Mouse (Mus musculus) liver, embryonic 14.5 days (tissue): ENCODE data around the gene Tle4. TPM values are rescaled to one million over a fixed set of nuclear protein-coding genes. Genes with fewer than 3 reads are reported as not detected.

ENCODE experiments used
- ATAC-seq: fragments of 200-750 bp; cut with Nextera tagmentation; 2 replicates; pipeline ENCODE4 v1.8.0; 2017; ENCODE audit warnings: moderate number of reproducible peaks, mild to moderate bottlenecking, moderate library complexity; ENCODE audit not compliant: insufficient read depth
- DNase-seq, 3 experiments: peaks; one replicate each; pipeline ENCODE4 v3.0.0-alpha.2; 2012 to 2013; ENCODE audit warnings: low read depth in 3 of 3, low spot score in 3 of 3
- H3K27ac ChIP-seq: fragments of 300-500 bp; sonication (generic); 2 replicates; pipeline ENCODE4 v1.5.1; 2014; ENCODE audit warnings: moderate library complexity, mild to moderate bottlenecking, control low read depth, inconsistent platforms
- H3K27me3 ChIP-seq: fragments of 300-500 bp; sonication (generic); 2 replicates; pipeline ENCODE4 v1.6.1; 2014; ENCODE audit warnings: mild to moderate bottlenecking, low read length, moderate library complexity; ENCODE audit not compliant: control insufficient read depth, insufficient read depth
- H3K36me3 ChIP-seq: fragments of 300-500 bp; sonication (generic); replicated peaks from 2 replicates; pipeline ENCODE4 v1.6.1; 2014; ENCODE audit warnings: low read depth; ENCODE audit not compliant: control insufficient read depth, insufficient read depth
- H3K4me1 ChIP-seq, 2 experiments: fragments of 200-500 bp in 1 of 2; fragments of 300-500 bp in 1 of 2; sonication (generic) in 1 of 2; replicated peaks; 2 replicates each; pipeline ENCODE4 v1.6.1; 2012 to 2014; ENCODE audit warnings: antibody characterized with exemption in 1 of 2, inconsistent platforms in 1 of 2, low read length in 1 of 2; ENCODE audit not compliant: control insufficient read depth in 2 of 2, insufficient read depth in 2 of 2
- H3K4me2 ChIP-seq: fragments of 300-500 bp; sonication (generic); 2 replicates; pipeline ENCODE4 v1.6.1; 2014; ENCODE audit warnings: low read depth, mild to moderate bottlenecking, control low read depth, moderate library complexity
- H3K4me3 ChIP-seq, 2 experiments: fragments of 200-500 bp in 1 of 2; fragments of 300-500 bp in 1 of 2; sonication (generic) in 1 of 2; 2 replicates each; pipeline ENCODE4 v1.5.1; 2012 to 2014; ENCODE audit warnings: low read depth in 2 of 2, low read length in 2 of 2, mild to moderate bottlenecking in 2 of 2, control low read depth in 1 of 2, inconsistent platforms in 1 of 2, moderate library complexity in 1 of 2; ENCODE audit not compliant: insufficient read depth in 1 of 2
- H3K9ac ChIP-seq: fragments of 300-500 bp; sonication (generic); replicated peaks from 2 replicates; pipeline ENCODE4 v1.6.1; 2014; ENCODE audit warnings: mild to moderate bottlenecking, control low read depth, moderate library complexity
- H3K9me3 ChIP-seq: fragments of 300-500 bp; sonication (generic); 2 replicates; pipeline ENCODE4 v1.6.1; 2016; ENCODE audit warnings: low read length, mixed read lengths; ENCODE audit not compliant: control insufficient read depth
- CTCF ChIP-seq: IDR thresholded peaks from 2 replicates; pipeline ENCODE4 v1.5.1; 2016; ENCODE audit warnings: antibody characterized with exemption, low read depth, control low read depth
- EP300 ChIP-seq: IDR thresholded peaks from 2 replicates; pipeline ENCODE4 v1.6.1; 2016; ENCODE audit warnings: antibody characterized with exemption, low read depth
- WGBS: fragments of 180-500 bp; shearing (Covaris S2); extraction: QIAGEN DNeasy Blood & Tissue Kit; methylation state at CpG from one replicate; pipeline ENCODE4 v1.1.7; 2014; ENCODE audit not compliant: insufficient replicate concordance; 5-methylcytosine and 5-hydroxymethylcytosine counted together
- polyA plus RNA-seq, 2 experiments: library from polyadenylated mRNA; depleted of rRNA in 1 of 2; stranded (reverse) in 1 of 2; unstranded in 1 of 2; fragments of >200 nt; fragmentation: Nextera tagmentation in 1 of 2; extraction: Ambion mirVana in 1 of 2; gene quantifications; 2 replicates each; pipeline versions ENCODE4 v1.2.1 to v1.2.3; 2012 to 2014

The Tle4 gene
- polyA plus RNA-seq, 2 experiments: 3.7 to 4.3 TPM

GRCm38 (mm10) chr19:14505401-14505800, 92.5 kb downstream of the Tle4 start:
- H3K36me3 ChIP-seq: no peaks in the 10 kb centered on the region; the same call in 1 of the 2 replicates
- H3K4me1 ChIP-seq: no peaks in the 10 kb centered on the region
- no peak overlapping the region for H3K9ac ChIP-seq
- no peak overlapping the region for H3K27ac ChIP-seq
- no peaks in the 10 kb centered on the region for H3K27me3 ChIP-seq
- WGBS: 75% methylated on average over 3 of the region's 3 CpGs
- TF ChIP-seq CTCF: no peak
- TF ChIP-seq EP300: no peak
- H3K4me3 ChIP-seq: no peak overlapping the region
- DNase-seq (no peak), ATAC-seq (no peak)
- H3K9me3 ChIP-seq: no peaks in the 10 kb centered on the region
- H3K4me2 ChIP-seq: no peak overlapping the region

DNA sequence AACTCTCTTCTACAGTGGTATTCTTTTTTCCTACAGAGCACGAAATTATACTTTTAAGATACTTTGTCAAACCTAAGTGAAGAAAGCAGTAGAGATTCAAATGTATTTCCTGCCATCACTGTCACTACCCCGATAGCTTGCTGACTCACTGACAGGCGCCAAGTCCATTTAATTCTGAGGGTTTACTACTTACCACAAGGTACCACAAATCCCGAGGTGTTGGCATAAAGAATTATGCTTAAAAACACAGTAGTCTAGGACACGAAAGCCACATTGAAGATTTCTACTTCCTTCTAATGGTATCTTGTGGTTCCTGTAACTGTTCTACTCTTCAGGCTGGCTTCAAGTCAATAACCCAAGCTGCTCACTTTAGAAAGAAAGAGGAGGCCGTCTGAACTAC, 94.0 kb downstream of the Tle4 start:
- Histone ChIP-seq H3K27ac (no peak overlapping the region), H3K4me3 (no peak overlapping the region), H3K9ac (no peak overlapping the region), H3K4me1 (no peaks in the 10 kb centered on the region), H3K27me3 (no peaks in the 10 kb centered on the region), H3K4me2 (no peak overlapping the region), H3K9me3 (no peaks in the 10 kb centered on the region), H3K36me3 (no peaks in the 10 kb centered on the region; the same call in 1 of the 2 replicates)
- DNase-seq (no peak), ATAC-seq (no peak)
- TF ChIP-seq EP300 (no peak), CTCF (no peak)
- 51% methylated on average over 6 of the region's 6 CpGs for WGBS

DNA sequence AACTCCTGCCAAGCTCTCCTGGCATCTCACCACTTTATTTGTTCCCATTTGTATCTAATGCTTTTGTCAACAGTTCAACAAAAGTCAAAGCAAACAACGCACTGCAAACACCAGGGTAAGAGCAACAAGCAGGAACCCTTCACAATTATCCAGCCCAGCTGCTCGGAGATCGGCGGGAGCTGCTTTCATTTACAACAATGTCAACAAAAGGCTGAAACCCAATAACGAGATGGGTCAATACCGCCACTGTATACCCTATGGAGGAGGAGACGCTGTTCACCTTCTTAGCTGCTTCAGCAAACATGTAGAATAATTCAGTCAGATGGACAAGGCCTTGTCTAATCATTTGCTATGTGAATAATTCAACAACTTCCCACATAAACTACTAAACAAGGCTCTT, 95.6 kb downstream of the Tle4 start:
- TF ChIP-seq EP300: no peak
- no peak for TF ChIP-seq CTCF
- no peak for ATAC-seq
- no peak overlapping the region for H3K4me2 ChIP-seq
- no peaks in the 10 kb centered on the region for H3K27me3 ChIP-seq
- 70% methylated on average over 7 of the region's 7 CpGs for WGBS
- DNase-seq: no peak
- no peaks in the 10 kb centered on the region for H3K4me1 ChIP-seq
- H3K9ac ChIP-seq: no peak overlapping the region
- H3K36me3 ChIP-seq: no peaks in the 10 kb centered on the region; the same call in 1 of the 2 replicates
- no peaks in the 10 kb centered on the region for H3K9me3 ChIP-seq
- no peak overlapping the region for H3K27ac ChIP-seq
- H3K4me3 ChIP-seq: no peak overlapping the region

- Histone ChIP-seq H3K9me3 (no peaks in the 10 kb centered on the region), H3K4me2 (no peak overlapping the region), H3K4me3 (no peak overlapping the region), H3K36me3 (no peaks in the 10 kb centered on the region; the same call in 1 of the 2 replicates), H3K9ac (no peak overlapping the region), H3K27me3 (no peaks in the 10 kb centered on the region), H3K4me1 (no peaks in the 10 kb centered on the region), H3K27ac (no peak overlapping the region)
- ATAC-seq (no peak), DNase-seq (no peak)
- WGBS: 31% methylated on average over 3 of the region's 3 CpGs
- TF ChIP-seq EP300: no peak
- TF ChIP-seq CTCF: no peak
Measured at GRCm38 (mm10) chr19:14499835-14500425, 97.9 kb downstream of the Tle4 start.

DNA sequence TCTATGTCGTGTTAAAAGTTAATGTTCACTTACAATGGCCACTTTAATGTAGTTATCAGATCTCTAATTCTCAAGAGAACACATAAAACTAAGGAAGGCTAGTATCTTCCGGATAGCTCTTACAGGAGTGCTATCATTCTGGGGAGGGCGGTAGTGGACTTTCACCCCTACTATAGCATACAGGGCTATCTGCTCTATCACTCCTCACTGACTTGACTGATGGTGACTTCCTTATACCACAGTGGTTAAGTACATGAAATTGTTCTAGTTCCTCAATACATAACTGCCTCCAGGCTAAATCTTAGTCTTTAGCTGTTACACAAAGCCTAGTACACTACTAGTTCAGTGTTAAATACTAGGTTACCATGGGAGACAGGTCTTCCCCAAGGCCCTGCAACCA, 104.8 kb downstream of the Tle4 start:
- no peak for TF ChIP-seq EP300
- TF ChIP-seq CTCF: no peak
- DNase-seq (no peak), ATAC-seq (no peak)
- H3K9ac ChIP-seq: no peak overlapping the region
- H3K27ac ChIP-seq: no peak overlapping the region
- no peaks in the 10 kb centered on the region for H3K27me3 ChIP-seq
- H3K9me3 ChIP-seq: no peaks in the 10 kb centered on the region
- WGBS: 65% methylated on average over 3 of the region's 3 CpGs
- no peak overlapping the region for H3K4me3 ChIP-seq
- H3K4me2 ChIP-seq: no peak overlapping the region
- H3K36me3 ChIP-seq: no peaks in the 10 kb centered on the region
- peaks cover 0 to 4% of the 10 kb centered on the region in 2 experiments; a peak in 1 of 4 replicates for H3K4me1 ChIP-seq
